Mouse (Mus musculus): ENCODE measurements around the gene Ahnak. TPM values are rescaled to one million over a fixed set of nuclear protein-coding genes. Genes with fewer than 3 reads are reported as not detected.
A peak's percentile ranks its signal among the peaks of the same experiment; 100 is the strongest.
"Not testable (repeated sequence)": the region's sequence is repeated elsewhere in the genome, so short reads cannot be mapped to it uniquely, and the experiment has no call there.

The Ahnak gene
- polyA plus RNA-seq, 1 experiment from 2014 or later = 2.2 TPM

GRCm38 (mm10) chr19:9075558-9075957 is 86.5 kb downstream of the Ahnak start:
- Histone ChIP-seq H3K4me3 (replicated peaks; ENCODE audit: low read length) (no peak overlapping the region), H3K9me3 (ENCODE audit: control insufficient read depth, low read length) (no peaks in the 10 kb centered on the region), H3K9ac (replicated peaks; ENCODE audit: low read depth, low read length) (no peak overlapping the region), H3K27me3 (replicated peaks; ENCODE audit: control insufficient read depth, insufficient read depth, low read length) (no peaks in the 10 kb centered on the region), H3K4me1 (replicated peaks; ENCODE audit: control insufficient read depth, insufficient read depth, low read length) (peaks cover 4% of the 10 kb centered on the region; the same call in 1 of the 2 replicates), H3K36me3 (ENCODE audit: control insufficient read depth, insufficient read depth) (no peaks in the 10 kb centered on the region), H3K4me2 (ENCODE audit: low read length) (no peak overlapping the region), H3K27ac (ENCODE audit: low read length) (no peak overlapping the region)
- no peak for ATAC-seq
- WGBS = 70% methylated on average over 2 of the region's 2 CpGs

- H3K4me3 ChIP-seq (replicated peaks; ENCODE audit: low read length) = no peak overlapping the region
- H3K27me3 ChIP-seq (replicated peaks; ENCODE audit: control insufficient read depth, insufficient read depth, low read length) = no peaks in the 10 kb centered on the region
- no peaks in the 10 kb centered on the region for H3K9me3 ChIP-seq (ENCODE audit: control insufficient read depth, low read length)
- no peak overlapping the region for H3K4me2 ChIP-seq (ENCODE audit: low read length)
- ATAC-seq = no peak
- no peak overlapping the region for H3K9ac ChIP-seq (replicated peaks; ENCODE audit: low read depth, low read length)
- no peaks in the 10 kb centered on the region for H3K36me3 ChIP-seq (ENCODE audit: control insufficient read depth, insufficient read depth)
- WGBS = 85% methylated on average over 3 of the region's 3 CpGs
- no peak overlapping the region for H3K27ac ChIP-seq (ENCODE audit: low read length)
- H3K4me1 ChIP-seq (replicated peaks; ENCODE audit: control insufficient read depth, insufficient read depth, low read length) = peaks cover 4% of the 10 kb centered on the region; the same call in 1 of the 2 replicates
Observed at GRCm38 (mm10) chr19:9076035-9076434, 87.0 kb downstream of the Ahnak start.

GRCm38 (mm10) chr19:9076982-9077660 is 88.0 kb downstream of the Ahnak start:
- no peaks in the 10 kb centered on the region for H3K9me3 ChIP-seq (ENCODE audit: control insufficient read depth, low read length)
- no peak overlapping the region for H3K4me2 ChIP-seq (ENCODE audit: low read length)
- no peaks in the 10 kb centered on the region for H3K27me3 ChIP-seq (replicated peaks; ENCODE audit: control insufficient read depth, insufficient read depth, low read length)
- no peak overlapping the region for H3K27ac ChIP-seq (ENCODE audit: low read length)
- 76% methylated on average over 4 of the region's 4 CpGs for WGBS
- peaks cover 2% of the 10 kb centered on the region; the same call in 1 of the 2 replicates for H3K4me1 ChIP-seq (replicated peaks; ENCODE audit: control insufficient read depth, insufficient read depth, low read length)
- no peak for ATAC-seq
- H3K9ac ChIP-seq (replicated peaks; ENCODE audit: low read depth, low read length) = no peak overlapping the region
- no peaks in the 10 kb centered on the region for H3K36me3 ChIP-seq (ENCODE audit: control insufficient read depth, insufficient read depth)
- H3K4me3 ChIP-seq (replicated peaks; ENCODE audit: low read length) = no peak overlapping the region

GRCm38 (mm10) chr19:9079916-9080315 is 90.8 kb downstream of the Ahnak start:
- ATAC-seq = no peak
- Histone ChIP-seq H3K4me3 (replicated peaks; ENCODE audit: low read length) (no peak overlapping the region), H3K27me3 (replicated peaks; ENCODE audit: control insufficient read depth, insufficient read depth, low read length) (no peaks in the 10 kb centered on the region), H3K9me3 (ENCODE audit: control insufficient read depth, low read length) (no peaks in the 10 kb centered on the region), H3K36me3 (ENCODE audit: control insufficient read depth, insufficient read depth) (no peaks in the 10 kb centered on the region), H3K4me1 (replicated peaks; ENCODE audit: control insufficient read depth, insufficient read depth, low read length) (peaks cover 2% of the 10 kb centered on the region; the same call in 1 of the 2 replicates), H3K27ac (ENCODE audit: low read length) (no peak overlapping the region), H3K9ac (replicated peaks; ENCODE audit: low read depth, low read length) (no peak overlapping the region), H3K4me2 (ENCODE audit: low read length) (no peak overlapping the region)
- 37% methylated on average over 7 of the region's 7 CpGs for WGBS

GRCm38 (mm10) chr19:9081311-9082190 is 92.5 kb downstream of the Ahnak start:
- H3K4me3 ChIP-seq (replicated peaks; ENCODE audit: low read length) = no peak overlapping the region
- no peaks in the 10 kb centered on the region for H3K9me3 ChIP-seq (ENCODE audit: control insufficient read depth, low read length)
- H3K9ac ChIP-seq (replicated peaks; ENCODE audit: low read depth, low read length) = no peak overlapping the region
- H3K4me1 ChIP-seq (replicated peaks; ENCODE audit: control insufficient read depth, insufficient read depth, low read length) = peaks cover 2% of the 10 kb centered on the region; the same call in 1 of the 2 replicates
- no peak overlapping the region for H3K4me2 ChIP-seq (ENCODE audit: low read length)
- H3K27ac ChIP-seq (ENCODE audit: low read length) = no peak overlapping the region
- WGBS = 87% methylated on average over 14 of the region's 14 CpGs
- H3K27me3 ChIP-seq (replicated peaks; ENCODE audit: control insufficient read depth, insufficient read depth, low read length) = no peaks in the 10 kb centered on the region
- no peaks in the 10 kb centered on the region for H3K36me3 ChIP-seq (ENCODE audit: control insufficient read depth, insufficient read depth)
- no peak; the same call in 1 of the 2 replicates for ATAC-seq

GRCm38 (mm10) chr19:9082191-9083009 is 93.3 kb downstream of the Ahnak start:
- Histone ChIP-seq H3K4me3 (replicated peaks; ENCODE audit: low read length) (peak overlapping the region; percentile 2; the same call in 1 of the 2 replicates), H3K27me3 (replicated peaks; ENCODE audit: control insufficient read depth, insufficient read depth, low read length) (no peaks in the 10 kb centered on the region), H3K27ac (ENCODE audit: low read length) (no peak overlapping the region), H3K9me3 (ENCODE audit: control insufficient read depth, low read length) (no peaks in the 10 kb centered on the region), H3K4me2 (ENCODE audit: low read length) (peak overlapping the region; percentile 39), H3K4me1 (replicated peaks; ENCODE audit: control insufficient read depth, insufficient read depth, low read length) (peaks cover 2% of the 10 kb centered on the region; the same call in 1 of the 2 replicates), H3K9ac (replicated peaks; ENCODE audit: low read depth, low read length) (peak overlapping the region; percentile 37; the same call in 1 of the 2 replicates), H3K36me3 (ENCODE audit: control insufficient read depth, insufficient read depth) (no peaks in the 10 kb centered on the region)
- peak; percentile 96 for ATAC-seq
- 16% methylated on average over 23 of the region's 23 CpGs for WGBS

- Histone ChIP-seq H3K4me1 (replicated peaks; ENCODE audit: control insufficient read depth, insufficient read depth, low read length) (peaks cover 2% of the 10 kb centered on the region; the same call in 1 of the 2 replicates), H3K27ac (ENCODE audit: low read length) (no peak overlapping the region), H3K4me3 (replicated peaks; ENCODE audit: low read length) (no peak overlapping the region), H3K4me2 (ENCODE audit: low read length) (no peak overlapping the region), H3K27me3 (replicated peaks; ENCODE audit: control insufficient read depth, insufficient read depth, low read length) (no peaks in the 10 kb centered on the region), H3K9ac (replicated peaks; ENCODE audit: low read depth, low read length) (0 out of 2 replicates have a peak overlapping the region, but pooled peaks have one; percentile 37), H3K9me3 (ENCODE audit: control insufficient read depth, low read length) (no peaks in the 10 kb centered on the region), H3K36me3 (ENCODE audit: control insufficient read depth, insufficient read depth) (no peaks in the 10 kb centered on the region)
- WGBS = 91% methylated on average over 2 of the region's 2 CpGs
- ATAC-seq = peak; percentile 35
Observed at GRCm38 (mm10) chr19:9083010-9083355, 93.9 kb downstream of the Ahnak start.

- not testable (repeated sequence) for H3K9me3 ChIP-seq (ENCODE audit: control insufficient read depth, low read length); ATAC-seq
Observed at GRCm38 (mm10) chr19:9083892-9084291, 94.8 kb downstream of the Ahnak start.

GRCm38 (mm10) chr19:9087821-9088220 is 98.7 kb downstream of the Ahnak start, which contains the start of gene Scgb1a1:
Gene Scgb1a1 (minus strand): TSS chr19:9087958.
- no peak within 1 kb of the TSS for H3K4me3 ChIP-seq (replicated peaks; ENCODE audit: low read length)
- no peak within 1 kb of the TSS for H3K4me2 ChIP-seq (ENCODE audit: low read length)
- 82% methylated on average over 4 of the region's 4 CpGs for WGBS
- no peak within 1 kb of the TSS for H3K27ac ChIP-seq (ENCODE audit: low read length)
- no peaks in the 10 kb centered on the region for H3K9me3 ChIP-seq (ENCODE audit: control insufficient read depth, low read length)
- no peaks in the 10 kb centered on the region for H3K4me1 ChIP-seq (replicated peaks; ENCODE audit: control insufficient read depth, insufficient read depth, low read length)
- H3K9ac ChIP-seq (replicated peaks; ENCODE audit: low read depth, low read length) = no peak within 1 kb of the TSS
- H3K27me3 ChIP-seq (replicated peaks; ENCODE audit: control insufficient read depth, insufficient read depth, low read length) = no peaks in the 10 kb centered on the region
- no peaks in the 10 kb centered on the region for H3K36me3 ChIP-seq (ENCODE audit: control insufficient read depth, insufficient read depth)
- no peak for ATAC-seq

More at GRCm38 (mm10) chr19:9083892-9084291, 94.8 kb downstream of the Ahnak start:
- H3K27ac ChIP-seq (ENCODE audit: low read length); H3K9ac ChIP-seq (replicated peaks; ENCODE audit: low read depth, low read length); H3K4me2 ChIP-seq (ENCODE audit: low read length); H3K4me1 ChIP-seq (replicated peaks; ENCODE audit: control insufficient read depth, insufficient read depth, low read length); H3K27me3 ChIP-seq (replicated peaks; ENCODE audit: control insufficient read depth, insufficient read depth, low read length); H3K4me3 ChIP-seq (replicated peaks; ENCODE audit: low read length); H3K36me3 ChIP-seq (ENCODE audit: control insufficient read depth, insufficient read depth): not testable (repeated sequence)
- WGBS = 81% methylated on average over 2 of the region's 2 CpGs

All from forebrain, embryonic 16.5 days (tissue).